ENCODE assay signal across 24 mouse cellular contexts in the genomic region with DNA sequence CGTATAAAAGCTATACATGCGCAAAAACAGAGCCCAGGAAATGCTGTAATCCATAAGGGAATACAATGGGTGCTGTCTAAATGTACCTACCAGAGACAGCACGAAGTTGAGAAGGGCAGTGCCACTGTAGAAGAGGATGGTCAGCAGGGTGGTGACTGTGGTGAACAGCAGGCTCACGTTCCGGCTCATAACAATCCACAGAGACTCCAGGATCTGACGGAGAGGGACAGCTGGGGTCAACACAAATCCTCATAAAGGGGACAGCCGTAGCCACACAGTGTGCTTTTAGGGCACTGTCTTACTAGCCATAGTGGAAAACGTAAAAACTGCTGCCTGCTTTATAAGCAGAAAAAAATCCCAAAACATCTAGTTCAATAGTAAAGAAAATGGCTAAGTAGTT. TPM values are rescaled to one million over a fixed set of nuclear protein-coding genes. Genes with fewer than 3 reads are reported as not detected.
DNase-seq lines count a peak whose midpoint lies in the region; ATAC-seq and TF ChIP-seq lines count a peak whose summit lies in the region.
"Had no signal": no experiment of that assay in that cellular context is flagged by ENCODE, and none has a peak within 500 bp of the region (broad histone marks: within the 10 kb centered on the region; RNA-seq: fewer than 3 reads in every experiment).

No protein-coding gene starts in this region.

- TF ChIP-seq POLR2A in testis, adult 2 months (IDR thresholded peaks at IDR 0.05; ENCODE audit: control insufficient read depth, low read depth, low read length): no peak

- H3K27me3 ChIP-seq in testis, adult 2 months (ENCODE audit: control insufficient read depth, insufficient read depth, low read length): no peaks in the 10 kb centered on the region
- no peaks in the 10 kb centered on the region for H3K27me3 ChIP-seq in neural tube, embryonic 15.5 days (replicated peaks)
- H3K27me3 ChIP-seq: CH12.LX; embryonic facial prominence, embryonic 12.5 days; forebrain, embryonic 13.5 days; forebrain, embryonic 15.5 days; Patski had no signal

- no peak overlapping the region for H3K9ac ChIP-seq in neural tube, embryonic 15.5 days (replicated peaks)
- H3K9ac ChIP-seq: embryonic facial prominence, embryonic 12.5 days; forebrain, embryonic 13.5 days; forebrain, embryonic 15.5 days; forebrain, postnatal 0 days had no signal

- H3K4me3 ChIP-seq in testis, adult 2 months (ENCODE audit: control insufficient read depth, low read depth, low read length): no peak overlapping the region
- no peak overlapping the region for H3K4me3 ChIP-seq in neural tube, embryonic 15.5 days (replicated peaks)
- H3K4me3 ChIP-seq: embryonic facial prominence, embryonic 10.5 days; embryonic facial prominence, embryonic 12.5 days; forebrain, embryonic 13.5 days; forebrain, embryonic 15.5 days had no signal

- WGBS in neural tube, embryonic 15.5 days: 74% methylated on average over 8 of the region's 8 CpGs

- no peaks in the 10 kb centered on the region for H3K9me3 ChIP-seq in neural tube, embryonic 15.5 days (replicated peaks)
- H3K9me3 ChIP-seq: forebrain, embryonic 13.5 days; forebrain, embryonic 15.5 days; G1E had no signal

- no peak for TF ChIP-seq CTCF in testis, adult 2 months (IDR thresholded peaks at IDR 0.05; ENCODE audit: control insufficient read depth, insufficient read depth, insufficient replicate concordance, low read depth, low read length)

- H3K36me3 ChIP-seq in testis, adult 2 months (ENCODE audit: control insufficient read depth, insufficient read depth, low read length): no peaks in the 10 kb centered on the region; the same call in 1 of the 2 replicates
- peaks cover 40% of the 10 kb centered on the region for H3K36me3 ChIP-seq in neural tube, embryonic 15.5 days

- DNase-seq in testis, postnatal 10 days (ENCODE audit: low spot score): no peak
- DNase-seq in mesoderm, embryonic 11.5 days (ENCODE audit: low read depth, low spot score): peak; percentile 10
- DNase-seq: adrenal gland, adult 8-10 months; adrenal gland, postnatal 14 days; adrenal gland, postnatal 36 days; B cell, adult 2 months; cerebellum, adult 11-12 months; cerebellum, adult 2 months; cerebellum, adult 9-10 months; cerebellum, postnatal 10 days; cerebellum, postnatal 25 days; forebrain, postnatal 0 days had no signal

- H3K4me2 ChIP-seq in neural tube, embryonic 15.5 days: no peak overlapping the region
- H3K4me2 ChIP-seq: embryonic facial prominence, embryonic 12.5 days; forebrain, embryonic 13.5 days; forebrain, embryonic 15.5 days had no signal

- no peak for ATAC-seq in neural tube, embryonic 15.5 days (ENCODE audit: low FRiP score)
- ATAC-seq in inflammation-experienced regulatory T-cells, adult 6 months: no peak
- ATAC-seq: activated CD4-positive, CD25-positive, alpha-beta regulatory T cell, adult 4 months; CD4-positive, CD25-positive, alpha-beta regulatory T cell, adult 4 months; forebrain, embryonic 13.5 days; forebrain, embryonic 15.5 days; forebrain, postnatal 0 days; Patski had no signal

- H3K27ac ChIP-seq in testis, adult 2 months (ENCODE audit: control insufficient read depth, insufficient read depth, low read depth, low read length): 0 out of 2 replicates have a peak overlapping the region, but pooled peaks have one; percentile 8
- H3K27ac ChIP-seq in neural tube, embryonic 15.5 days (replicated peaks): no peak overlapping the region
- H3K27ac ChIP-seq: embryonic facial prominence, embryonic 10.5 days; embryonic facial prominence, embryonic 12.5 days; forebrain, embryonic 13.5 days; forebrain, embryonic 15.5 days had no signal

- H3K4me1 ChIP-seq in testis, adult 2 months (ENCODE audit: control insufficient read depth, insufficient read depth, low read length): peaks cover 2% of the 10 kb centered on the region; the same call in 1 of the 2 replicates
- no peaks in the 10 kb centered on the region for H3K4me1 ChIP-seq in neural tube, embryonic 15.5 days
- H3K4me1 ChIP-seq: embryonic facial prominence, embryonic 10.5 days; embryonic facial prominence, embryonic 12.5 days; forebrain, embryonic 15.5 days had no signal

RNA-seq across cellular contexts. Expression of a gene that starts 34.2 kb away (rescaled TPM):
- polyA plus RNA-seq in testis, adult 2 months (2012; rRNA removed): 7.0 and 7.3 TPM in 2 replicates
- 16.0 and 17.1 TPM in 2 replicates for polyA plus RNA-seq in neural tube, embryonic 15.5 days (2015; fragmentation: Nextera tagmentation; extraction: Ambion mirVana)
- polyA plus RNA-seq in inflammation-experienced regulatory T-cells, adult 6 months (2017; shearing (Covaris generic)): 1 to 10 TPM in 2 of 3 experiments, under 1 TPM in 1; 0.89 to 2.6 (median 1.5) TPM

RNA-seq across cellular contexts. Expression of a gene that starts 48.0 kb away (rescaled TPM):
- polyA plus RNA-seq in testis, adult 2 months (2012; rRNA removed): 3.1 and 3.9 TPM in 2 replicates
- polyA plus RNA-seq in neural tube, embryonic 15.5 days (2015; fragmentation: Nextera tagmentation; extraction: Ambion mirVana): 9.9 and 10.8 TPM in 2 replicates
- polyA plus RNA-seq in inflammation-experienced regulatory T-cells, adult 6 months (2017; shearing (Covaris generic)): 1 to 10 TPM; 4.4 to 8.2 (median 5.9) TPM
